Mouse (Mus musculus): ENCODE data around the gene Jmjd1c. TPM values are rescaled to one million over a fixed set of nuclear protein-coding genes. Genes with fewer than 3 reads are reported as not detected.

Gene Jmjd1c
- polyA plus RNA-seq, 1 experiment from 2014 or later: 36.2 TPM

- H3K4me2 ChIP-seq (replicated peaks): peak overlapping the region; percentile 64
- H3K27me3 ChIP-seq (replicated peaks): no peaks in the 10 kb centered on the region
- no peak for ATAC-seq
- no peak overlapping the region for H3K9ac ChIP-seq
- H3K9me3 ChIP-seq: no peaks in the 10 kb centered on the region
- no peak overlapping the region for H3K27ac ChIP-seq
- H3K4me1 ChIP-seq (replicated peaks): 0 out of 2 replicates have a peak, but pooled peaks cover 3% of the 10 kb centered on the region
- 65% methylated on average over 2 of the region's 2 CpGs for WGBS
- no peak overlapping the region for H3K4me3 ChIP-seq (replicated peaks)
- H3K36me3 ChIP-seq: no peaks in the 10 kb centered on the region
These were observed 92.0 kb downstream of the Jmjd1c start for GRCm38 (mm10) chr10:67187952-67188351.

GRCm38 (mm10) chr10:67189057-67189456 is 93.1 kb downstream of the Jmjd1c start:
- Histone ChIP-seq H3K27me3 (replicated peaks) (no peaks in the 10 kb centered on the region), H3K36me3 (no peaks in the 10 kb centered on the region), H3K4me3 (replicated peaks) (no peak overlapping the region), H3K27ac (no peak overlapping the region), H3K9me3 (no peaks in the 10 kb centered on the region), H3K4me1 (replicated peaks) (0 out of 2 replicates have a peak, but pooled peaks cover 3% of the 10 kb centered on the region), H3K9ac (no peak overlapping the region), H3K4me2 (replicated peaks) (peak overlapping the region; percentile 22; the same call in 1 of the 2 replicates)
- ATAC-seq: no peak

DNA sequence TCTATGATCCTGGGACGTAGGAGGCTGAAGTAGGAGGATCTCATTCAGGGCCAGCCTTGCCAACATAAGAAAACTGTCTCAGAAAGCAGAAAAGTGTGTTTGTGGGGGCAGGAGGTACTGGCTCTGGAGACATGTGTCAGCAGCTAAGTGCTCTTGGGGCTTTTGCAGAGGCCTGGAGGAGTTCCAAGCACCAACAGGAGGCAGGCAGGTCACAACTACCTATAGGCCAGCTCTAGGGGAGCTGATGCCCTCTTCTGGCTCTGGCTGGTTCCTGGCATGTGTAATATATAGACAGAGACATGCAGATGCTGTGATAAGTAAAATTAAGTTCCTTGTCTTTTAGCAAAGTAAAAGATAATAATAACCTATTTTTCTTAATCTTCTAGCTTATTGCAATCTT is 94.3 kb downstream of the Jmjd1c start:
- Histone ChIP-seq H3K4me3 (replicated peaks) (no peak overlapping the region), H3K4me1 (replicated peaks) (0 out of 2 replicates have a peak, but pooled peaks cover 3% of the 10 kb centered on the region), H3K4me2 (replicated peaks) (no peak overlapping the region), H3K9ac (no peak overlapping the region), H3K9me3 (no peaks in the 10 kb centered on the region), H3K27me3 (replicated peaks) (no peaks in the 10 kb centered on the region), H3K27ac (no peak overlapping the region), H3K36me3 (no peaks in the 10 kb centered on the region)
- WGBS: 52% methylated on average over 1 of the region's 1 CpGs
- ATAC-seq: no peak

DNA sequence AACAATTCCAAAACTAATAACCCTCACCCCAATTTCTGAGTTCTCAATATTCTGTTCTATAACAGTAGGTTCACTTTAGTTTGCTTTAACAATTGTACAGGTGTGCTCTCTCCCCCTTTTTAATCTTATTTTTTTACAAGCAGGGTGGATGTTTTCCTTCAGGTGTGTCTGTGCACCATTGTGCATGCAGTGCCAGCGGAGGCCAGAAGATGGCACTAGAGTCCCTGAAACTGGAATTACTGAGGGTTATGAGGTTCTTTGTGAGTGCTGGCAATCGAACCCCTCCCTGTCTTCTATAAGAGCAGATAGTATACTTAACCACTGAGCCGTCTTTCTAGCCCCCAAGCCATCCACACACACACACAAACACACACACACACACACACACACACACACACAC is 96.4 kb downstream of the Jmjd1c start:
- no peak overlapping the region for H3K9ac ChIP-seq
- H3K36me3 ChIP-seq: no peaks in the 10 kb centered on the region
- 0 out of 2 replicates have a peak, but pooled peaks cover 9% of the 10 kb centered on the region for H3K4me1 ChIP-seq (replicated peaks)
- no peak overlapping the region for H3K4me3 ChIP-seq (replicated peaks)
- no peaks in the 10 kb centered on the region for H3K27me3 ChIP-seq (replicated peaks)
- no peak overlapping the region for H3K4me2 ChIP-seq (replicated peaks)
- WGBS: 94% methylated on average over 3 of the region's 3 CpGs
- no peaks in the 10 kb centered on the region for H3K9me3 ChIP-seq
- no peak overlapping the region for H3K27ac ChIP-seq
- no peak for ATAC-seq

- ATAC-seq: no peak
- WGBS: 63% methylated on average over 3 of the region's 3 CpGs
These were observed 97.2 kb downstream of the Jmjd1c start for GRCm38 (mm10) chr10:67193003-67193652.

DNA sequence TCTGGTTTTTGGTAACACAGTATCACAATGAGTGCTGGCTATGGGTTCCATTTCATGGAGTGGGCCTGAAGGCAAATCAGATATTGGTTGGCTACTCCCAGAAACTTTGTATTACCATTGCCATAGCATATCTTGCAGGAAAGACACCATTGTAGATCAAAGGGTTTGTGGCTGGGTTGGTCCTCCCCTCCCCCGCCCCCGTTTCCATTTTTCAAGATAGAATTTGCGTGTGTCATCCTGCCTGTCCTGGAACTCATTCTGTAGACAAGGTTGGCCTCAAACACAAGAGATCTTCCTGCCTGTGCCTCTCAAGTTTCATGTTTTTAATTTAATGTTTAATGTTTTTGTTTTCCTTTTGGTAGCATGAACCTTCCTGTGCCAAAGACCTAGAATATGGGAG is 98.1 kb downstream of the Jmjd1c start:
- ATAC-seq: no peak

More at GRCm38 (mm10) chr10:67193003-67193652, 97.2 kb downstream of the Jmjd1c start:
- Histone ChIP-seq H3K4me2 (replicated peaks) (no peak overlapping the region), H3K4me1 (replicated peaks) (0 out of 2 replicates have a peak, but pooled peaks cover 9% of the 10 kb centered on the region), H3K27ac (no peak overlapping the region), H3K9ac (no peak overlapping the region), H3K27me3 (replicated peaks) (no peaks in the 10 kb centered on the region), H3K9me3 (no peaks in the 10 kb centered on the region), H3K4me3 (replicated peaks) (no peak overlapping the region), H3K36me3 (no peaks in the 10 kb centered on the region)

DNA sequence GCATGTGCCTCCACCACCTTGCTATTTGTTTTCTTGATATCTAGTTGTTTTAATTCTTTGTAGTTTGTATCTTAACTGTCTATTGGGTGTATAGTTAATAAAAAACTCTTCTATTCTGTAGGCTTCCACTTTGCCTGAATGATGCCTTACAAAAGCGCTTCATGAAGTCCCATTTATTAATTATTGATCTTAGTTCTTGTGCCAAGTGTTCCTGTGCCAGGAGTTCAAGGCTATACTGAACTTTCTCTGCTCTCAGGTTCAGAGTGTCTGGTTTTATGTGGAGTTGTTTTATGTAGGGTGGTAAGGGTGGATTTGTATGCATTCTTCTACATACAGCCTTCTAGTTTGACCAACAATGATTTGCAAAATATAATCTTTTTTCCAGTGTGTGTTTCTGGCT is 99.7 kb downstream of the Jmjd1c start:
- no peaks in the 10 kb centered on the region for H3K9me3 ChIP-seq
- no peaks in the 10 kb centered on the region for H3K27me3 ChIP-seq (replicated peaks)
- no peak overlapping the region for H3K4me3 ChIP-seq (replicated peaks)
- H3K4me2 ChIP-seq (replicated peaks): no peak overlapping the region
- no peak overlapping the region for H3K9ac ChIP-seq
- H3K36me3 ChIP-seq: no peaks in the 10 kb centered on the region
- ATAC-seq: no peak
- WGBS: 88% methylated on average over 1 of the region's 1 CpGs
- 0 out of 2 replicates have a peak, but pooled peaks cover 6% of the 10 kb centered on the region for H3K4me1 ChIP-seq (replicated peaks)
- no peak overlapping the region for H3K27ac ChIP-seq

More for the DNA sequence above, 98.1 kb downstream of the Jmjd1c start:
- Histone ChIP-seq H3K36me3 (no peaks in the 10 kb centered on the region), H3K4me1 (replicated peaks) (0 out of 2 replicates have a peak, but pooled peaks cover 8% of the 10 kb centered on the region), H3K27ac (no peak overlapping the region), H3K9ac (no peak overlapping the region), H3K4me3 (replicated peaks) (no peak overlapping the region), H3K4me2 (replicated peaks) (no peak overlapping the region), H3K27me3 (replicated peaks) (no peaks in the 10 kb centered on the region), H3K9me3 (no peaks in the 10 kb centered on the region)
- whole genome bisulfite sequencing: 93% methylated on average over 3 of the region's 3 CpGs

DNA sequence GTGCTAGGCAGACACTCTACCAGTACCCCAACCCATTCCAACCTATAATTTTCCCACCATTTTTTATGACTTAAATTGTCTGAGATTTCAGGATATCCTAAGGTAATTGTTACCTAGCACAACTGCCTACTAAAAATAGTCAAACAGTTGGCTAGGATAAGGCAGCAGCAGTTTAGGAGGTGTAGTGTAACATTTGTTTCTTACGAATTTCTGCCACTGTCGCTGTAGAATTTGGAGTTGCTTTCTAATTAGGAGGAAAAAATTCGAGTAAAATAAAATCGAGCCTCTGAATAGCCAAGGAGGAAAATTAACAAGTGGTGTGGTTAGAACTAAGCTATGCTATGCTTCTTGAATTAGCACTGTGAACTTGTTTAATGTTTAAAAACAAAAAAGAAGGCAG is 101.3 kb downstream of the Jmjd1c start:
- 82% methylated on average over 4 of the region's 4 CpGs for WGBS
- Histone ChIP-seq H3K9ac (no peak overlapping the region), H3K9me3 (no peaks in the 10 kb centered on the region), H3K4me2 (replicated peaks) (no peak overlapping the region), H3K4me3 (replicated peaks) (no peak overlapping the region), H3K4me1 (replicated peaks) (0 out of 2 replicates have a peak, but pooled peaks cover 6% of the 10 kb centered on the region), H3K36me3 (no peaks in the 10 kb centered on the region), H3K27ac (no peak overlapping the region), H3K27me3 (replicated peaks) (no peaks in the 10 kb centered on the region)
- ATAC-seq: no peak

- no peaks in the 10 kb centered on the region for H3K27me3 ChIP-seq (replicated peaks)
- no peak overlapping the region for H3K9ac ChIP-seq
- ATAC-seq: no peak
- no peaks in the 10 kb centered on the region for H3K36me3 ChIP-seq
- WGBS: 56% methylated on average over 2 of the region's 2 CpGs
- H3K4me1 ChIP-seq (replicated peaks): 0 out of 2 replicates have a peak, but pooled peaks cover 6% of the 10 kb centered on the region
- no peak overlapping the region for H3K4me3 ChIP-seq (replicated peaks)
- H3K9me3 ChIP-seq: no peaks in the 10 kb centered on the region
- no peak overlapping the region for H3K27ac ChIP-seq
- no peak overlapping the region for H3K4me2 ChIP-seq (replicated peaks)
These were observed 101.9 kb downstream of the Jmjd1c start for GRCm38 (mm10) chr10:67197829-67198228.

DNA sequence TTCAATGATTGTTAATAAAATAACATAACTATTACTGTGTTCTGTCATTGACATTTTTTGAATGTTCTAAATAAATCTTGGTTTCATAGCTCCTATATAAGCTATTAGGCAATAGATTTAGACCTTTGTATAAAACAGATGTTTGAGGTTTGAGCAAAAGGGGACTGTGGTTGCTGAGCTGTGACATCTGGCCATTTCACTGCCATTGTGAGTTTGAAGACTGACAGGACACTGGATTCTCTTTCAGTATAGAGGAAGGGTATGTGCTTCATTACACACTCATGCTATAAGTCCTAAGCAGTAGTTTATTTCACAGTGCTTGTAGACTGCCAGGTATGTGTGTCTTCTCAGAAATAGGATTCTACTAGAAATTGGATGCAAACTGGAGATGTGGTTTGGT is 105.8 kb downstream of the Jmjd1c start:
- no peak overlapping the region for H3K27ac ChIP-seq
- no peak for ATAC-seq
- no peak overlapping the region for H3K4me2 ChIP-seq (replicated peaks)
- H3K4me3 ChIP-seq (replicated peaks): no peak overlapping the region
- H3K27me3 ChIP-seq (replicated peaks): no peaks in the 10 kb centered on the region
- no peaks in the 10 kb centered on the region for H3K9me3 ChIP-seq
- H3K36me3 ChIP-seq: no peaks in the 10 kb centered on the region
- 0 out of 2 replicates have a peak, but pooled peaks cover 3% of the 10 kb centered on the region for H3K4me1 ChIP-seq (replicated peaks)
- H3K9ac ChIP-seq: no peak overlapping the region

- H3K4me1 ChIP-seq (replicated peaks): no peaks in the 10 kb centered on the region
- H3K27me3 ChIP-seq (replicated peaks): no peaks in the 10 kb centered on the region
- no peak overlapping the region for H3K4me3 ChIP-seq (replicated peaks)
- no peak overlapping the region for H3K27ac ChIP-seq
- no peaks in the 10 kb centered on the region for H3K36me3 ChIP-seq
- H3K9ac ChIP-seq: no peak overlapping the region
- H3K4me2 ChIP-seq (replicated peaks): no peak overlapping the region
- 82% methylated on average over 6 of the region's 6 CpGs for whole genome bisulfite sequencing
- no peaks in the 10 kb centered on the region for H3K9me3 ChIP-seq
- no peak for ATAC-seq
These were observed 106.5 kb downstream of the Jmjd1c start for GRCm38 (mm10) chr10:67202470-67202869.

GRCm38 (mm10) chr10:67204652-67205407 is 108.9 kb downstream of the Jmjd1c start:
- Histone ChIP-seq H3K4me1 (replicated peaks) (no peaks in the 10 kb centered on the region), H3K9ac (no peak overlapping the region), H3K4me2 (replicated peaks) (no peak overlapping the region), H3K4me3 (replicated peaks) (no peak overlapping the region), H3K27me3 (replicated peaks) (no peaks in the 10 kb centered on the region), H3K36me3 (no peaks in the 10 kb centered on the region), H3K9me3 (no peaks in the 10 kb centered on the region), H3K27ac (no peak overlapping the region; the same call in 1 of the 2 replicates)
- no peak for ATAC-seq
- WGBS: 81% methylated on average over 11 of the region's 11 CpGs
